Mouse (Mus musculus): ENCODE data around the gene Pold2.

Pold2 gene

DNA sequence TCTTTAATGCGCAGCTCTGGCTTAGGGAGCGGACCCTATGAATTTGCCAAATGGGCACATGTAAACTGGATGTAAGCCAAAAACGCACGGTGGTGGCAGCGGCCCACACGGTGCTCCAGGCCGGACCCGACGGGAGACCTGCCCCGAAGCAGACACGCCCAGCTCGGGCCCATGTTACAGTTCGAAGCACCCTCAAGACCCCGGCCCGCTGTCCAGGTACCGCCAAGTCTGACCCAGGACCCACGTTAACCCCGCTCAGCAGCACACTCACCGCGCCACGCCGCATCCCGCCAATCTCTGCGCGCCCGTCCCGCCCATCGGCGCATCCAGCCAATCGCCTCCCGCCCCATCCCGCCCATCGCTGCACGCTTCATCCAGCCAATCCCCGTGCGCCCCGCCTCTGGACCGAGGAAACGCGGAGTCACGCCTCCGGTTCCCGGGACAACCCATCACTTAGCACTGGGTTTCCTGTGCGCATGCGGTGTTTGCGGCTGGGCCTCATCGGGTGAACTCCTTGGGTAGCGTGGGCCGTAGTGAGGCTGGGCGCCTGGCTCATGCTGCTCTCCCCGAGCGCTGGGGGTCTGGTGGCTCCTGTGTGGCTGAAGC, at the start of gene Pold2:
TSS of gene Pold2 (minus strand) at position 372 of the 606 bp plus-strand sequence.
- peak; percentile 98 for DNase-seq (ENCODE audit: low read depth)

DNA sequence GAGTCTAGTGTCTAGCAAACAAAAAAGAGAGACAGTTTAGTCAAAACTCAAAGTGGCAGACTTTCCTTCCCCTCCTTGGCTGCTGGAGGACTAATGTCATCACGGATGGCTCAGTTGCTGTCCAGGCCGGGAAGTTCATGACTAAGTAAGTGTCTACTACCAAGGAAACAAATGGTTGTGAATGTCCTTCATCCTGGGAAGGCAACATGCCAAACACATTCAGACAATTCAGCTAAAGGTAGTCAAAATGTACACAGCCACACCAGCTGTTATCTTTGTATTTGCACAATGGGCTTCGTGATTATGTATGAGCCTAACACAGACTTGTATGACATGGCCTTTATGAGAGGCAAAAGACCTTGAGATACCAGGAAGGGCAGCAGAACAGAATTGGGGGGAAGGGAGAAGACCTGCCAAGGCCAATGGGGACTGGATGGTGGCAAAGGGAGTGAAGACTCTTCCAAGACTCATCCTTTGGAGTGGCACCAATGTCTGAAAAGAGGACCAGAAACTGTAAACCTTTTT, 48.7 kb upstream of the Pold2 start:
- no peak for DNase-seq (ENCODE audit: low read depth)

DNA sequence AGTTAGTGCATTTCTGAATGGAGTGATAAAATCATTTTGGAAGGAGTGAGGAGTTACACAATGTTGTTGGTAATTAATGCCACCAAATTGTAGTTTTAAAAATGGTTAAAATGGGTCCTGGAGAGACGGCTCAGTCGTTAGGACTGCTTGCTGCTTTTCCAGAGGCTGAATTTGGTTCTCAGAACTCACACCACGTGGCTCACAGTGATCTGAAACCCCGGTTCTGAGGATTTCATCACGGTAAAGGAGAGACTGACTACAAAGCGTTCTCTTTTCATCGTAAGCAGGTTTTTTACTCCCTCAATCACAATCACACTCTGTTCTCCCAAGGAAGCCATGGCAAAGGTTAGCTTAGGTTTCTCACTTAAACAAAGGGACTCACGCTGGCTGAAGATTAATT, 46.6 kb upstream of the Pold2 start:
- no peak for DNase-seq (ENCODE audit: low read depth)

DNA sequence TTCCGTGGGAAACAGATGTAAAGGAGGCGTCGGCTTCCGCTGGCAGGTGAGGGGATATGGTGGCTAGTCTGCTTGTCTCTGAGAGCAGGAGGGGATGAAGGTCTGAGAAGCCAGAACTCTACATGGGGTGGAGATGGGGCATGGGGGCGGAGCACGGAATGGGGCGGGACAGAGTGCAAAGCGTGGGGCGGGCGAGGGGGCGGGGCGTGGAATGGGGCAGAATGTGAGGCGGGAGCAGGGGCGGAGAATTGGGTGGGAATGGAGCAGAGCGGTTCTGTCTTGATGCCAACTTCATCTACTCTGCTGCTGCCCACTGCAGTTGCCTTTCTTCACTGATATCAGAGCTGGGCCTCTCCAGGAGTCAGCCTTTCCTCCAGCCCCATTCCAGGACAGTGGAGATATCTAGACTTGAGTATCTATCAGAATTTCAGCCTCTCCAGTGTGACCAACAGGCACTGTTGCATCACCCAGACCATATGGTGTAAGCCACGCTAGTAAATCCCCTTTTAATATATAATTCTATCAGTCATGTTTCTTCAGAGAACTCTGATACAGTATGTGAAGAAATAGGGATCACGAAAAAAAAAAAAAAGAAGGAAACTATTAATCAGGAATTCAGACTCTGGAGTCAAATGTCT, 42.4 kb upstream of the Pold2 start:
- DNase-seq (ENCODE audit: low read depth), result no peak

- no peak for DNase-seq (ENCODE audit: low read depth)
Observed at GRCm38 (mm10) chr11:5919606-5920005, 41.5 kb upstream of the Pold2 start.

GRCm38 (mm10) chr11:5918111-5918510, 40.0 kb upstream of the Pold2 start:
- DNase-seq (ENCODE audit: low read depth), result no peak

GRCm38 (mm10) chr11:5916178-5916548, 38.1 kb upstream of the Pold2 start:
- DNase-seq (ENCODE audit: low read depth), result no peak

- no peak for DNase-seq (ENCODE audit: low read depth)
Observed at GRCm38 (mm10) chr11:5915429-5916177, 37.5 kb upstream of the Pold2 start.

GRCm38 (mm10) chr11:5914940-5915339, 36.8 kb upstream of the Pold2 start:
- DNase-seq (ENCODE audit: low read depth), result no peak

GRCm38 (mm10) chr11:5913936-5914335, 35.8 kb upstream of the Pold2 start:
- DNase-seq (ENCODE audit: low read depth), result no peak

- no peak for DNase-seq (ENCODE audit: low read depth)
Observed at GRCm38 (mm10) chr11:5913256-5913655, 35.2 kb upstream of the Pold2 start.

GRCm38 (mm10) chr11:5912635-5913034, 34.5 kb upstream of the Pold2 start:
- DNase-seq (ENCODE audit: low read depth), result no peak

- DNase-seq (ENCODE audit: low read depth), result no peak
Observed at GRCm38 (mm10) chr11:5908642-5909041, 30.6 kb upstream of the Pold2 start.

DNA sequence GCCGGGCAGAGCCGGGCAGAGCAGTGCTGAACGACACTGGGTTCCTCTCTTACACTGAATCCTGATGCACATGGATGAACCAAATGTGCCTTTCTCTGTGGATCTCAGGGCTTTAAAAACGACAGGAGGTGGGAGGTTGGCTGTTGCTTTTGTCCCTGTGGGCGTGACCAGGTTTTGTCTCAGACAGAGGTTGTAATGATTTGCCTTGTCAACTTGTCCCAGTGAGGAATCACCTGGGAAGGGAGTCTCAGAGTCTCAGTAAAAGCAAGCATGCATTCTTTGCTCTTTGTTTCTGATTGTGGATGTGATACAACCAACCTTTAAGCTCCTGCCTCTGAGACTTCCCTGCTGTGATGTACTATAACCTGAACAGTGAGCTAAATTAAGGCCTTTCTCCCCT, 29.0 kb upstream of the Pold2 start:
- no peak for DNase-seq (ENCODE audit: low read depth)

- no peak for DNase-seq (ENCODE audit: low read depth)
Observed at GRCm38 (mm10) chr11:5905778-5906518, 27.9 kb upstream of the Pold2 start.

DNA sequence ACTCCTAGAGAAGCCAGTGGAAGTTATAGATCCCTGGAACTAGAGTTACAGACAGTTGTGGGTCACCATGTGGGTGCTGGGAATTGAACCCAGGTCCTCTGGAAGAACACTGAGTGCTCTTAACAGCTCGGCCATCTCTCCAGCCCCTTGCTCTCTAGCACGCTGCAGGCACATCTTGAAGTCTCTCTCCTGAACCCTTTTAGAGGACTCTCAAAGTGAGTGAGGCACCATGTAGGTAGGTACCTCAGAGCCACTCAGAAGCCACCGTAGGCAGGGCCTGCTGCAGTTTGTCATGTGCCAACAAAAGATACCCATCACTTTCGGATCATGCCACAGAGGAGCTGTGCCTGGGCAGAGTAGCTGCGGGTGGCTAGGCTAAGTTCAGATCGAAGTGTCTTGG, 26.8 kb upstream of the Pold2 start:
- no peak for DNase-seq (ENCODE audit: low read depth)

DNA sequence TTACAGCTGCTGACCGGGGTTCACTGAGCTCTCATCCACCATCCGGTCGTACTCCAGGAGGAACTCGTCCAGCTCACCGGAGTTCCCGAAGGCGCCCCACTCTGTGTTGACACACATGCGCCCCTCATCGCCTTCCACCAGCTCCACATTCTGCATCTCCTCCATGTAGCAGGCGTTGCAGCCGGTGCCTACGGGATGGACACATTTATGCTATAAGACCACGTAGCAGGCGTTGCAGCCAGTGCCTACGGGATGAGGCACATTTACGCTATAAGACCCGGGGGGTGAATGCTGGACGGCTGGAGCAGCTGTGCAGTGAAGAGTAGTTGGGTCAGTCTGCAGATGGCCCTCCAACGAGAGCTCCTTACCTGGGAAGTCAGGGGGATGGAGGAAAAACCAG, 26.3 kb upstream of the Pold2 start:
- no peak for DNase-seq (ENCODE audit: low read depth)

GRCm38 (mm10) chr11:5903844-5904243, 25.8 kb upstream of the Pold2 start:
- DNase-seq (ENCODE audit: low read depth), result no peak

- no peak for DNase-seq (ENCODE audit: low read depth)
Observed at GRCm38 (mm10) chr11:5902390-5902789, 24.3 kb upstream of the Pold2 start.

- no peak for DNase-seq (ENCODE audit: low read depth)
Observed at GRCm38 (mm10) chr11:5901950-5902349, 23.9 kb upstream of the Pold2 start.

- no peak for DNase-seq (ENCODE audit: low read depth)
Observed at GRCm38 (mm10) chr11:5901320-5901719, 23.2 kb upstream of the Pold2 start.

- DNase-seq (ENCODE audit: low read depth), result no peak
Observed at GRCm38 (mm10) chr11:5899286-5899685, 21.2 kb upstream of the Pold2 start.

All from c-Kit-positive CD71-positive TER-119-negative erythroid progenitor cells, embryonic 14.5 days (primary cell).